Mouse (Mus musculus) embryonic facial prominence, embryonic 10.5 days (tissue): ENCODE data around the gene Psmb11. TPM values are rescaled to one million over a fixed set of nuclear protein-coding genes. Genes with fewer than 3 reads are reported as not detected.
A peak's percentile ranks its signal among the peaks of the same experiment; 100 is the strongest.

ENCODE experiments used
- DNase-seq: peaks from one replicate; pipeline ENCODE4 v3.0.0-alpha.2; 2017; ENCODE audit warnings: low spot score
- H3K27ac ChIP-seq: fragments of 300-500 bp; sonication (generic); replicated peaks from 2 replicates; pipeline ENCODE4 v1.5.1; 2016; ENCODE audit warnings: mild to moderate bottlenecking
- H3K27me3 ChIP-seq: fragments of 300-500 bp; sonication (generic); replicated peaks from 2 replicates; pipeline ENCODE4 v1.6.1; 2016; ENCODE audit warnings: low read depth, mild to moderate bottlenecking; ENCODE audit not compliant: poor library complexity, severe bottlenecking
- H3K36me3 ChIP-seq: fragments of 300-500 bp; sonication (generic); replicated peaks from 2 replicates; pipeline ENCODE4 v1.6.1; 2016; ENCODE audit warnings: mild to moderate bottlenecking, moderate library complexity
- H3K4me1 ChIP-seq: fragments of 300-500 bp; sonication (generic); 2 replicates; pipeline ENCODE4 v1.6.1; 2016
- H3K4me3 ChIP-seq: fragments of 300-500 bp; sonication (generic); 2 replicates; pipeline ENCODE4 v1.5.1; 2016; ENCODE audit warnings: mild to moderate bottlenecking, moderate library complexity
- H3K9me3 ChIP-seq: fragments of 300-500 bp; sonication (generic); 2 replicates; pipeline ENCODE4 v1.6.1; 2016; ENCODE audit warnings: mild to moderate bottlenecking
- WGBS: fragments of 180-500 bp; shearing (Covaris S2); methylation state at CpG from one replicate; pipeline ENCODE4 v1.1.7; 2016; 5-methylcytosine and 5-hydroxymethylcytosine counted together
- polyA plus RNA-seq: library from polyadenylated mRNA; unstranded; fragments of >200 nt; fragmentation: Nextera tagmentation; extraction: Ambion mirVana; gene quantifications from 2 replicates; pipeline ENCODE4 v1.2.1, GENCODE M21; 2016

Psmb11 gene
- polyA plus RNA-seq, 1 experiment from 2014 or later: 0.12 TPM

DNA sequence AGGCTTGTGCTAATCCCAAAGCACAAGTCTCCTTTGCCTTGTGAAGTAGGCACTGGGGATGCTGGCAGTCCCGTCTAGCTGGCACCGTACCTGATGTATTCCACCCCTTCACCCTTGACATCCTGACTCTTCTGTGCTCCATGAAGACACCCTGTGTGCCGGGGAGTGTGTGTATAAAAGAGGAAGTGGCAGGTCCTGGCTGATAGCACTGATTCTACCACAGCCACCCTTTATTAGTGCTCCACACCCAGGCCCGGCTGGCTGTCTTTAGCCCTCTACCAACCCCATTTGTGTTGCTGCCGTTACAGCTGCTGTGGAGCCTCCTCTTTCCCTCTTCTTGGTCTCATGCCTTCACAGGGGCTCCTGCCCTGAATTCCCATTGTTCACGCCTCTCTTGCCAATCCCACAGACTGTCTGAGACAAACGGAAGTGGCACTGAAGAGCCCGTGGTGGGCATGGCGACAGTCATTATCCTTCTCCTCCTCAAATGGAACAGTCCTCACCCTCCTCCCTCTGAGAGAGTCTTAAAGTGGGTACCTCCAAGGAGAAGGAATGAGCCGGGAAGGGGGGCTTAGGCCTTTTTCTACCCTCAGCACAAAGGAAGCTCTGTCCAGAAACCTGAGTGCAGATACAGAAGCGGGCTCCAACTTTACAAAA is 9.5 kb downstream of the Psmb11 start:
- 74% methylated on average over 11 of the region's 11 CpGs for WGBS
- Histone ChIP-seq H3K27me3 (no peaks in the 10 kb centered on the region), H3K36me3 (peaks cover 63% of the 10 kb centered on the region), H3K4me1 (peaks cover 2% of the 10 kb centered on the region; the same call in 1 of the 2 replicates), H3K4me3 (no peak overlapping the region), H3K27ac (no peak overlapping the region), H3K9me3 (no peaks in the 10 kb centered on the region)
- no peak for DNase-seq

GRCm38 (mm10) chr14:54631240-54631599 is 10.0 kb downstream of the Psmb11 start:
- 70% methylated on average over 4 of the region's 4 CpGs for WGBS
- H3K27ac ChIP-seq: no peak overlapping the region
- DNase-seq: no peak
- no peaks in the 10 kb centered on the region for H3K9me3 ChIP-seq
- H3K4me1 ChIP-seq: no peaks in the 10 kb centered on the region
- H3K27me3 ChIP-seq: no peaks in the 10 kb centered on the region
- peaks cover 68% of the 10 kb centered on the region for H3K36me3 ChIP-seq
- H3K4me3 ChIP-seq: no peak overlapping the region

DNA sequence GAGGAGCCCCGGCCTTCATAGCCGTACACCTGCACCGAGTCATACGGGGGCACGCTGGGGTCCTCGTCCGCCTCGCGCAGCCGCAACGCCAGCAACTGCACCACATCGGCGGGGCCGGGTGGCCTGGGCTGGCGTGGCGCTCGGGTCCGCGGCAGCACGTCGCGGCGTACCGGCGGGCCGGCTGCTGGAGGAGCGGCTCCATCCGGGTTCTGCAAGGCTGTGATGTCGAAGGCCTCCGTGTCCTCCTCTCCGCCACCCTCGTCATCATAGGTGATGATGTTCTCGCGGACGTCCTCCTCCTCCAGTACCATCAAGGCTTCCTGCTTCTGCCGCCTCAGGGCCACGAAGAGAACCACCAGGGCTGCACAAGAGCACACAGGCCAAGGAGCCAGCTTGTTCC is 11.0 kb downstream of the Psmb11 start:
- 92% methylated on average over 37 of the region's 37 CpGs for WGBS
- no peak for DNase-seq
- H3K27me3 ChIP-seq: no peaks in the 10 kb centered on the region
- H3K4me1 ChIP-seq: no peaks in the 10 kb centered on the region
- H3K27ac ChIP-seq: no peak overlapping the region
- peaks cover 78% of the 10 kb centered on the region for H3K36me3 ChIP-seq
- H3K4me3 ChIP-seq: no peak overlapping the region
- H3K9me3 ChIP-seq: no peaks in the 10 kb centered on the region

DNA sequence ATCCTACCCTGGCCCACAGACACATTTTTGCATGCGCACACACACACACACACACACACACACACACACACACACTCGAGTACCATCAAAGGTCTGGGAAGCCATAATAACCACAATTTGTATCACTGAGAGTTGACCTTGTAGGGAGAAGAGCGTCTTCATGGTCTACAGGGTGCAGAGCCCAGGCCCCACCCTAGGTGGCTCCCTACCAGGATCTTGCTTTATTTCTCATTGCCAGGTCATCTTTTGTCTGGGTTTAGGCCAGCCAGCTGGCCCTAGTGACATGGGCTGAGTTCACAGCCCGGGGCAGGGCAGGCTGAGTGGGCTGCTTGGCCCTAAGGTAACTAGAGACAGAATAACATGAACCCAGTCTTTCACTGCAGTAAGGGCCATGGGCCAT is 12.9 kb downstream of the Psmb11 start:
- no peak for DNase-seq
- Histone ChIP-seq H3K9me3 (no peaks in the 10 kb centered on the region), H3K27me3 (no peaks in the 10 kb centered on the region), H3K4me1 (peaks cover 6% of the 10 kb centered on the region), H3K4me3 (no peak overlapping the region), H3K27ac (no peak overlapping the region), H3K36me3 (peaks cover 97% of the 10 kb centered on the region)
- 84% methylated on average over 4 of the region's 4 CpGs for WGBS

DNA sequence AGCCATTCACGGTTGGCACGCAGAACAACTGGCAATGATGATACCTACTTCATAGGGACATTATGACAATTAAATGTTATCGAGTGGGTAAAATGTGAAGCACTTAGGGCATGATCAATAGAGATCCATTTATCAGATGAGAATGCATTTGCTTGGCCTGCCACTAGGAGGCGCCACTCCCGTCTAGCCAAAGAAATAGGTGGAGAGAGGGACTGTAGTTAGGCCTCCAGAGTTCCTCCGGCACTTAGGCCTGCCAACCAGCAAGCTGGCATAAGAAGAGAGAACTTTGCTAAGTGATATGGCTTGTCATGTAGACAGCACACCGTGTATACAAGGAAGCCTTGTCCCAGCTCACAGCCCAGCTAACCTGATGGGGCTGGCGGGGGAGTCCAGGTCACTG is 15.7 kb downstream of the Psmb11 start:
- Histone ChIP-seq H3K4me1 (peaks cover 33% of the 10 kb centered on the region), H3K36me3 (peaks cover 76% of the 10 kb centered on the region), H3K27ac (no peak overlapping the region), H3K9me3 (no peaks in the 10 kb centered on the region), H3K27me3 (no peaks in the 10 kb centered on the region), H3K4me3 (no peak overlapping the region)
- peak; percentile 73 for DNase-seq
- WGBS: 54% methylated on average over 8 of the region's 8 CpGs

DNA sequence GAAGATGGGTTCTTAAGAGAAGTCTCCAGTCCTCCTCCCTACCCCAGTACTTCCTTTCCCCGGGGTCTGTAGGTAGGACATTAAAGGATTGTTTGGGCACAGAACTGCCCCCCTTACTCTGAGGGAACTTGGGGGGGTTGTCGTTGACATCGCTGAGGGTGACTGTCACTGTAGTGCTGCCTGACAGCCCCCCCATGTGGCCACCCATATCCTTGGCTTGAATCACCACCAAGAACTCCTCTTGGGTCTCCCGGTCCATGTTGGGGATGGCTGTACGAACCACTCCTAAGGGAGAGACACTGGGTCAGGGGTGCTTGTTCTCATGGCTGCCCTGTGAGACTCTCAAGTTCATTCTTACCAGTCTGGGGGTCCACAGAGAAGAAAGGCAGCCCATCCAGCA is 17.0 kb downstream of the Psmb11 start:
- no peak for DNase-seq
- peaks cover 75% of the 10 kb centered on the region for H3K36me3 ChIP-seq
- peaks cover 35% of the 10 kb centered on the region for H3K4me1 ChIP-seq
- no peaks in the 10 kb centered on the region for H3K27me3 ChIP-seq
- H3K9me3 ChIP-seq: no peaks in the 10 kb centered on the region
- 0 out of 2 replicates have a peak overlapping the region, but pooled peaks have one; percentile 19 for H3K4me3 ChIP-seq
- WGBS: 83% methylated on average over 5 of the region's 5 CpGs
- H3K27ac ChIP-seq: no peak overlapping the region

DNA sequence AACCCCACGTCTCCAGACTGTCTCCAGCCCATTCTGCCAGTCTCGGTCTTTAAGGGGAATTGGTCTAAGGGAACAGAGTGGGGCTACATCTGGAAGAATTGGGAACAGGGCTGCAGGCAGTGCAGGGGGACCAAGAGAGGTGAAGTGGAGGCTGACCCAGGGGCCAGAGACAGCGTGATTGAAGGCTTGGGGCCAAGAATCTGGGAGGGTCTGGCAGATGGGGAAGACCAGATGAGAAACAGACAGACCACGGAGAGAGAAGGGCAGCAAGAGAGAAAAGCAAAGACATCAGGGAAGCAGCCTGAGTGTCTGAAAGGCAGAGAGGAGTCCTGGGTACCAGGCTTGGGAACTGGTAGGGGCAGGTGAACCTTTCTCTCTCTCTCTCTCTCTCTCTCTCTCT is 18.9 kb downstream of the Psmb11 start:
- 16% methylated on average over 4 of the region's 4 CpGs for WGBS
- peak overlapping the region; percentile 95 for H3K27ac ChIP-seq

DNA sequence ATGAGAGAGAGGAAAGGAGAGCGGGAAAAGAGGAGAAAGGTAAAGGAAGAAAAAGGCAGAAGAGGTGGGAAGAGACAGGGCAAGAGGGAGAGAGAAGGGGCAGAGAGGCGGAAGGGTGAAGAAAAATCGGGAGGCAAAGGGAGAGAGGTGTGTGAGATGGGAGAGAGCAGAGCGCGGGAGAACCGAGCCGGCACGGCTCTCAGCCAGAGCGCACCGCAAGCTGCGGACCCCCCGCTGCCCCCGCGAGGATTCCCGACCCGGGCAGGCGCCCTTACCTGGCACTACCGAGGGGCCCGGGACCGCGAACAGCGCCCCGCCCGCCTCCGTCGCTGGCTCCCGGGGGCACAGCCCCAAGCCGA is 19.7 kb downstream of the Psmb11 start, which contains the start of gene Gm17606:
Gene Gm17606, plus strand, starts transcription at position 7 of the 359 bp plus-strand sequence.
- no peaks in the 10 kb centered on the region for H3K27me3 ChIP-seq
- peaks cover 35% of the 10 kb centered on the region for H3K4me1 ChIP-seq
- H3K4me3 ChIP-seq: peak within 1 kb of the TSS; percentile 88
- H3K27ac ChIP-seq: peak within 1 kb of the TSS; percentile 95
- H3K36me3 ChIP-seq: peaks cover 77% of the 10 kb centered on the region
- no peaks in the 10 kb centered on the region for H3K9me3 ChIP-seq
- no peak for DNase-seq
- WGBS: under 1% methylated on average over 28 of the region's 28 CpGs

More for the DNA sequence above, 18.9 kb downstream of the Psmb11 start:
- H3K36me3 ChIP-seq: peaks cover 75% of the 10 kb centered on the region
- no peaks in the 10 kb centered on the region for H3K27me3 ChIP-seq
- no peak for DNase-seq
- H3K4me3 ChIP-seq: peak overlapping the region; percentile 88
- peaks cover 35% of the 10 kb centered on the region for H3K4me1 ChIP-seq
- H3K9me3 ChIP-seq: no peaks in the 10 kb centered on the region

DNA sequence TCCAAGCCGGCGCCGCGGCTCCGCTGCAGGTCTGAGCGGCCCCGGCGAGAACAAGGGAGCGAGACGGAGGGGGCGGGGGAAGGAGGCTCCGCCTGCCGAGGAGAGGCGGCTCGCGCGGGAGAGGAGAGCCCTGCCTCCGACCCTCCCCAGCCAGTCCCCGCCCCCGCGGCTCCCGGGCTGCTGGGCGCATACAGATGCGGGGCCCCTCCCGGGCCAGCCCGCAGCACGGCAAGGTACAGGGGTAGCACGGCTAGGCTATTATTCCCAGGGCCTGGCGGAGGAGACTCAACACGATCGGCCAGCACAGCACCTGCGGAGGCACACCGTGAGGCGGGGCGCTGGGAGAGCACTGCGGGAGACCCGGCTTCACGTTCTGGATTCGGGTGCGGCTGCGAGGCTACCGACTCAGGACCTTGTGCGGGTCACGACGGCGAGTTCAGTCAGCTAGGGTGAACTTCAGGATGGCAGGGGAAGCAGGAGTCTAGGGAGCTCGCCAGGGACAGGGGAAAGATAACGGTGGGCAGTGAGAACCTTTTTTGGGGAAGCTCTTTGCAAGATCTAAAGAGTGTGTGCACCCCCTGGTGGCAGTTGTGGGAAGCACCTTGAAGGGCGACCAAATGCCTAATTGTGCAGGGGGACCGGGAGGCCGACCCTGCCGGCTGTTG is 20.2 kb downstream of the Psmb11 start, which contains the start of gene Cdh24:
Gene Cdh24, minus strand, starts transcription at position 60 of the 665 bp plus-strand sequence.
- no peaks in the 10 kb centered on the region for H3K9me3 ChIP-seq
- peak within 1 kb of the TSS; percentile 95 for H3K27ac ChIP-seq
- peak within 1 kb of the TSS; percentile 88 for H3K4me3 ChIP-seq
- peaks cover 35% of the 10 kb centered on the region for H3K4me1 ChIP-seq
- H3K36me3 ChIP-seq: peaks cover 77% of the 10 kb centered on the region
- under 1% methylated on average over 50 of the region's 52 CpGs for WGBS
- H3K27me3 ChIP-seq: no peaks in the 10 kb centered on the region
- peak; percentile 93 for DNase-seq

- no peaks in the 10 kb centered on the region for H3K27me3 ChIP-seq
- no peak for DNase-seq
- no peaks in the 10 kb centered on the region for H3K9me3 ChIP-seq
- no peak overlapping the region for H3K27ac ChIP-seq
- peaks cover 77% of the 10 kb centered on the region for H3K36me3 ChIP-seq
- H3K4me3 ChIP-seq: peak overlapping the region; percentile 88
- 80% methylated on average over 25 of the region's 25 CpGs for WGBS
- peaks cover 35% of the 10 kb centered on the region for H3K4me1 ChIP-seq
Measured at GRCm38 (mm10) chr14:54642224-54642944, 21.2 kb downstream of the Psmb11 start.

GRCm38 (mm10) chr14:54643011-54643410 is 21.8 kb downstream of the Psmb11 start:
- H3K27me3 ChIP-seq: no peaks in the 10 kb centered on the region
- no peak overlapping the region for H3K27ac ChIP-seq
- peaks cover 77% of the 10 kb centered on the region for H3K36me3 ChIP-seq
- peaks cover 35% of the 10 kb centered on the region for H3K4me1 ChIP-seq
- no peak for DNase-seq
- H3K9me3 ChIP-seq: no peaks in the 10 kb centered on the region
- 93% methylated on average over 2 of the region's 2 CpGs for WGBS
- no peak overlapping the region for H3K4me3 ChIP-seq

DNA sequence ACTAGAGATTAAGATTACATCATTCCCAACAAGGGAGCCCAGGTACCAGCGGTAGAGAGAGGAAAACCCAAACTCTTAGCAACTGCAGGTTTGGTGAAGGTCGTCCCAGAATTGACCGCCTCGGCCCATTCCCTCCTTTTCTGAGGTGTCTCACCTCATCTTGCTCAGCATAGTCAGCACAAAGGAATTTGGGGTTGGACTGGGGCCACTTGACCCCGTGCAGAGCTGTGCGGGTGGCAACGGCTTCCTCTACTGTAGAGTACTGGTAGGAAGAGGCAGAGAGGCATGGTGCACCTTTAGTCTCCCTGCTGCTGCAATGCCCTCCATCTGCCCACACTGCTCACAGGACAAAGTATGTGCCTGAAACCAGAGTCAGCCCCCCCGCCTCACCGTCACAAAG is 23.1 kb downstream of the Psmb11 start:
- Histone ChIP-seq H3K9me3 (no peaks in the 10 kb centered on the region), H3K36me3 (peaks cover 76% of the 10 kb centered on the region), H3K27ac (no peak overlapping the region), H3K4me3 (no peak overlapping the region), H3K27me3 (no peaks in the 10 kb centered on the region), H3K4me1 (peaks cover 35% of the 10 kb centered on the region)
- WGBS: 94% methylated on average over 9 of the region's 9 CpGs
- DNase-seq: no peak
